Mouse (Mus musculus) cerebellum, adult 11-12 months (tissue): ENCODE measurements around the gene Khdc1a.
A peak's percentile ranks its signal among the peaks of the same experiment; 100 is the strongest.
"Not testable (repeated sequence)": the region's sequence is repeated elsewhere in the genome, so short reads cannot be mapped to it uniquely, and the experiment has no call there.

Experiments
- DNase-seq: peaks from one replicate; pipeline ENCODE4 v3.0.0; 2022

Gene Khdc1a

DNA sequence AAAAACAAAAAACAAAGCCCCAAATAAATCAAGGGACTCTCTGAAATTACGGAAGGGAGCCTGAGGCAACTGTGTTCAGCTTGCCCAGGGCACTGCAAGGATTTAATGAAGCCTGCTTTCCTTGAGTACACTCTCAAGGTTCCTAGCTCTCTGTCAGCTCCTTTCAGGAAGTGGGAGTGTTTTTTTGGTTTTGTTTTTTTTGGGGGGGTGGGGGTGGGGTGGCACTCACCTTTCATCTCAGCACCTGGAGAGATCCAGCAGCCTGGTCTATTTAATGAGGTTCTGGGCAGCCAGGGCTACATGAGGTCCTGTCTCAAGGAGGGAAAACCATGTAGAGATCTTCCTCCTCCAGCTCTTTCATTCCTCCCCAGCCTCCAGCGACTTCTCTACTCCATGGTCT, at the start of gene Khdc1a:
Gene Khdc1a, plus strand, starts transcription at position 301 of the 400 bp plus-strand sequence.
- no peak for DNase-seq

DNA sequence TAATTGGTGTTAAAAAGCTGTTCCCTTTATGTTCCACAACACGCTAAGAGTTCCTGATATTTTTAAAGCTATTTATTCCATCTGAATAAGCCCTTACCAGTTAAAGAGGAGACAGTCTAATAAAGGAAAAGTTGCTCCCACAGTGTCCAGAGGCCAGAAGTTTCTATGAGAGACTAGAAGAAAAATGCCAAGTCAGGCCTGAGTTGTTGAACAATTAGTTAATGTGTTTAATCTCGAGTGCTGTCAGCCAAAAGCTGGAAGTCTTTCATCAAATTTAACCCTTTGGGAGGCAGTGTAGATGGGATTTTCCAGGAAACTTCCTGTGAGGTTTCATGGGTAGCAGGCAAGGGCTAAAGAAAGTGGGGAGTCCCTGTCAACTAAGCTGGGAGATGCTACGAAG, 49.6 kb upstream of the Khdc1a start:
- no peak for DNase-seq

DNA sequence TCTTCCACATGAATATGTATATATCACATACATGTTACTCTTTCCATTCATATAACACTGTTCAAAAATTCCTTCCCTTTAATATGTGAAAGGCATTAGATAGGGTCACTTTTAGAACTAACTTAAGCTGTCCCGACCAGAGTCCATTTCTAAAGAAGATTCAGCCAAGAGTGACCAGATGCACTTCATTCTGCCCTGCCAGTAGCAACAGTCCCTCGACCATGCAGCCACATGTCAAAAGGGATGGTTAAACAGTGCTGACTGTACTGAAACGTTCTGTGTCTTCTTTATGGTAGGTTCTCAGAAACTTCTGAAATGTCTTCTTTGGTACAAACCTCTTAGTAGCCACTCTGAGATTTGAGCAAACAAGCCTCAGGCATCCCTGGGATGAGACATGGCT, 47.8 kb upstream of the Khdc1a start:
- DNase-seq, result no peak

DNA sequence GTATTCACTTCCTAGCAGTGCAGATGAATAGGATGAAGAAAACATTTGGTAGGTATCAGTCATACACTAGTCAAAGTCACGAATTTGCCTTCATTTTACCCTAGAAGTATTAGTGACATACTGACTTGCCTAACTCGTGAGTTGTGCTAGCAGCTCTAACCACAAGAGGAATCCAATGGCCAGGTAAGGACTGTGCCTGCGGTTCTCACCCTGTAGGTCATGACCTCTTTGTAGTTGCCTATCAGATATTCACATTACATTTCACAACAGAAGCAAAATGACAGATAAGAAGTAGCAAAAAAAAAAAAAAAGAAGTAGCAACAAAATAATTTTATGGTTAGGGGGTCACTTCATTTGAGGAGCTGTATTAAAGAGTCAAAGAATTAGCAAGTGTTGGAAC, 45.3 kb upstream of the Khdc1a start:
- DNase-seq, result no peak

DNA sequence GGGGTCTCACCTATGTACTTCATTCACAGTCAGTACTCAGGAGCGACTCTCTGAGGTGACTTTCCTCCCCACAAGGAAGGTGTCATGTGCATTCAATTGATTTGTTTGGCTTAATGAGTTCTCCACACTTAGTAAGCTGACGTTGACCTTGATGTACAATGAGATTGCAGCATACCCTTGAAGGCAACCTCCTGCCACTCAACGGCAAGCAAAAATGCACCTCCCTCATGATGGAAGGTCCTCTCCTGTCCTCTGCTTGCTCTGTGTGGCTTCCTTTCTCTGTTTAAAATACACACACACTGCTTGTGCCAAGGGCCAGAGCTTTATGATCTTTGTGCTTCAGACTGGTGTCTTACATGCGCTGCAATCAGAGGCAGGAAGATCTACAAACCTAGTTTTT, 44.8 kb upstream of the Khdc1a start:
- no peak for DNase-seq

DNA sequence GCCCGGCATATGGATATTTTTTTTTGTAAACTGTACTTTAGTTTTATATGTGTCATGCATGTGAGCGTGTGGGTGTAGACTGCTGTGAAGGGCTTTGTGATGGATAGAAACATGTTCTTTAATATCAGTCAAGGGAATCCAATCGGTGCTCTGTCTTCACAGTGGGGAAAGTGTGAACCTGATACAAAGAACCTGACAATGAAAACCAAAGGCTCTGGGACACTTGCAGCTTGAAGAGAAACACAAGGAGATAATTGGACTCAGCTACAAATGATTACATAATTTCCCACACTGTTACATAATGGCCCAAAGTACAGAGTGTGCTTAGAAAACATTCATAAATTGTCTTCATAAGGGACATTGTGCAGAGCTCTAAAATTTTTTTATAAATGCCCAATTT, 44.0 kb upstream of the Khdc1a start:
- no peak for DNase-seq

DNA sequence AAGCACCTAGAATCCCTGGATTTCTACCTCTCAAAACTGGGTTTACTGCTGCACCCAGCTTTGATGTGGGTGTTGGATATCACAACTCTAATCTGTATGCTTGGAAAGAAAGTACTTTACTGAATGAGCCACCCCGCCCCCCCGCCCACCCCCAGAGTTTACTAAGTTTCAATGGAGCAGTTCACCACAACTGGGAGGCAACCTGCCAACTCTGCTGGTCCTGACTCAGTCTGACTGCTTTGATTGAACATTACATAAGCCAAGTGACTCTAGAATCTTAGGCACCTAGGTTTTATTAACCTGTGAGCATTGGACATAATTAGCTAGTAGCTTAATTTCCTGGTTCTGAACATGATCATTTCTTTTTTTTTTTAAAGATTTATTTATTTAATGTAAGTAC, 35.1 kb upstream of the Khdc1a start:
- no peak for DNase-seq

DNA sequence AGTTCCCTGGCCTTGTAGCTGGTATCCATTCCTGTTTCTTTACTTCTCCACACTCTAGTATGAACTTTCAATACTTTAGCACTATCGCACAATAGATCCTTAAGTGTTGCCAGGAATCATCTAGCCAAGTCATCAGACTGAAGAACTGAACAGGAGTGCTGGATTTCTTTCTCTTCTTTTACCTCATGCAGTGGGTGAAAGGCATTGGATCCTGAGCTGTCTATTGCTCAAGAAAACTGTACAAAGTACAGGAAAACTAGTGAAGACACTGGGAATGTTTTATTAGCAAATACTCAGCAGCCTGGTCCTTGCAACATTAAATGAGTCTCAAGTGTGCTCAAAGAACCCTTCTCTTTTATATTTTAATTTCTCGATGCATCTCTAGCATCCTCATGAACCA, 33.7 kb upstream of the Khdc1a start:
- no peak for DNase-seq

DNA sequence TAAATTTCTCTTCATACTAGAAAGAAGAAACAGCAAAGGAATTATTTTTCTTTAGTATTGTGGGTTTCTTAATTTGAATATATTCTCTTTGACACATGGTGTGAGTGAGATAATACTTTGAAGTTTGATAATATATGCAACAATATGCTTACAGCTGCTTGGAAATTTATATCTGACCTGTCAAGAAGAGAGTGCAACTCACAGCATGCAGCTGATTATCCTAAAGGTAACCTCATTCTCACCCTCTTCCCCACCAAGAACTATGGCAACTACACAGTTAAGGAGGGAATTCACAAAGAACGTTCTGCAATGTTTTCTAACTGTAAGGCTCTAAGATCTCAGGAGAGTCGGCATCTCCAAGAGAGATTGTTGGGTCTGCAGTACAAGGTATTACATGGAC, 33.1 kb upstream of the Khdc1a start:
- no peak for DNase-seq

DNA sequence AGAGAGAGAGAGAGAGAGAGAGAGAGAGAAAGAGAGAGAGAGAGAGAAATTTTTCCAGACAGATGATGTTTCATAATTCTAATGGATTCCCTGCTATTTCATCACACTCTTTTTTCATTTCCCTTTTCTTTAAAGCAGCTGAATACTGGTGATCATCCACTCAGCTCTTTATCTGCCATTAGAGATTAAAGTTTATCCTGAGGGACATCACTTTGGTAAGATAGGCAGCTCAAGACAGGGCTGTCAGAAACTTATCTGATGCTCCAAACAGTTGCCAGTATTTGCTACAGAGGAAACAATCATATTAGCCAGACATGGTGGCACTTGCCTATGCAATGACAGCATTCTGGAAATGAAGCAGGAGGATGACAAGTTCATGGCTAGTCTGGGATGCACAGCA, 31.2 kb upstream of the Khdc1a start:
- no peak for DNase-seq

DNA sequence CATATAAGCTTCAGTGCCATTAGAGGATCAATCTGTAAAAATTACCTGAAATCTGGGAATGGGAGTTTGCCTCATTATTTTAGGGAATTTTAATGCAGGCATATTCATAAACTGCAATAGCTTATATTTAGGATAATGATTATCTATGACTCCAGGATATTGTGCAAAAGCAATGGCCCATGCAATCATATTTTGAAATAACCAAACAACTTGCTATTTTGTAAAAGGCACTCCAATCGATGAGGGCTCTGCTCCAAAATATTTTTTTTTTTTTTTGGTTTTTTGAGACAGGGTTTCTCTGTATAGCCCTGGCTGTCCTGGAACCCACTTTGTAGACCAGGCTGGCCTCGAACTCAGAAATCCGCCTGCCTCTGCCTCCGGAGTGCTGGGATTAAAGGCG, 29.2 kb upstream of the Khdc1a start:
- not testable (repeated sequence) for DNase-seq

DNA sequence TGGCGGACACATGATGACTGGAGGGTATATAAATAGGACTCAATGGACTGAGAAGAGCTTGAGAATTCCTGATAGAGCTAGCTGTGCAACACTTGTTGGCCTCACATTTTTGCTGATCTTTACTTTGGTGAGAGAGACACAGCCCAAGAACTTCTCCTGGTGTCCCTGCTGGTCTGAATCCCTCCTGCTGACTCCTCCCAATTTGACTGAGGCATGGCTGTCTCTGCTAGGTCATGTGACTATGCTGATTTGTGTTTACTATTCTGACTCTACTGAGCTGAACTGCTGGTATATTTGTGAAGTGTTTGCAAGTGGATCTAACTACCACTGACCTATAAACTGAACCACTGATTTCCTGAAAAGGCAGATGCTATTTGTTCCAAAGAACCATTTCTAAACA, 27.8 kb upstream of the Khdc1a start:
- no peak for DNase-seq

DNA sequence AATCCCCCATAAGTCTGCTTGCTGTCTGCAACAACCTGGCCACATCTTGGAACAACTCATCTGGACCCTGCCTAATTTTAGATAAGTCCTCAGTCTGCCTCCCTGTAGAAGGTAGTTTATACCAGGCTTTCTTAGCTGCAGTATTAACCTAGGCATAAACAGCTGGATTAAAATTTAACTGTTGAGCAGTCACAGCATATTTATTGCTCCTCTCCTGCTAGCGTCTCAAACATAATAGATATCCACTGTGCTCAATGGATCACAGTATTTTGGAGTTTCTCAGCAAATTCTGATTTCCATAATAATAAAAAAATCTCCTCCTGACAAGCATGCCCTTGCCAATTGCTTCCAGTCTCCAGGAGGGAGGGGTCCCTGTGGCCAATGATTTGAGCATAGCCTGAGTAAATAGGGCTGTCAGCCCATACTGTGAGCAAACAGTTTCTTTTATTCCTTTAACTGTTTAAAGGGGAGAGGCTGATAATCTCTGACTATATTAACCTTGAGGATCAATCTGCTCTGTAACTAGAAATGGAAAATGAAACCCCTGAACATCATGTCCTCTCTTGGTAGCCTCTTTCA, 25.4 kb upstream of the Khdc1a start:
- DNase-seq, result no peak

DNA sequence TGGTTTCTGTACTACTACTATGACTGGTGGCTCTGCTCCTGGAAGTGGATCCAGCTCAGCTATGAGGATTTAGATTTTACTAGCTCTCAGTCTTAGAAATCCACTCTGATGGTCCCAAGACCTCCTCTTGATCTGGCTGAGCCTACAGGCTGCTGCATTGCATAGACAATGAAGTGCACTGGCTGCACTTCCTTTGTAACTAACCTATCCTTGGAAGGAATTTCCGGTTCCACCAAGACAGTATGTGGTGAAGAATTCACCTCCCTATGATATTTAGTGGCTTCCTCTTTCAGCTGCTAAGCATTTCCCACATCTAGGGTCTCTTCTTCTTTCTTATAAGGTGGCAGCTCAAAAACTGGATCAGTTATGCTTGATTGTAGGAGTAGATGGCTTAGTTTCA, 24.8 kb upstream of the Khdc1a start:
- no peak for DNase-seq

DNA sequence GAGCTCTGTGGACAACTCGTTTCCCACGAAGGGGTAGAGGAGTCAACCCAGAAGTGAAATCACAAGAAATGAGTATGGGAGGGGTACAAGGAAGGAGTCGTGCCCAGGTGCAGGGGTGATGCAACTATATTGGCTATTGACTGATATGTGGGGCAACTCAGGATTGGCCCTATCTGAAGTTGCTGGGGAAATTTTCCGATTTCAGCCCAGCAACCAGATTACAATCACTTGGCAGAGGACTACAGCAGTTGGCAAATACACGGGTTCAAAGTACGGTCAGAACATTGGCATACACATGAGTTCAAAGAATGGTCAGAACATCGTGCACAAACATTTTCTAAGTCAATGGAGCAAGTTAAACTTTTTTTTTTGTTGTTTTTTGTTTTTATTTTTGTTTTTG, 22.7 kb upstream of the Khdc1a start:
- DNase-seq, result no peak

DNA sequence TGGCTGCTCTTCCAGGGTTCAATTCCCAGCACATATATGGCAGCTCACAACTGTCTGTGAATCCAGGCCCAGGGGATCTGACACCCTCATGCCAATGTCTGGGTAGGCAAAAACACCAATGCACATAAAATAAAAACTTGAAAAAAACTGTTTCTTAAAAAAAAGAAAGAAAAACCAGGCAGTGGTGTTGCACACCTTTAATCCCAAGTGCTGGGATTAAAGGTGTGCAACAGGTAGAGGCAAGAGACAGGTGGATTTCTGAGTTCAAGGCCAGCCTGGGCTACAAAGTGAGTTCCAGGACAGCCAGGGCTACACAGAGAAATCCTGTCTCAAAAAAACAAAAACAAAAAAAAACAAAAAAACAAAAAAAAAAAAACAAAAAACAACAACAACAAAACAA, 18.3 kb upstream of the Khdc1a start:
- DNase-seq, result not testable (repeated sequence)

DNA sequence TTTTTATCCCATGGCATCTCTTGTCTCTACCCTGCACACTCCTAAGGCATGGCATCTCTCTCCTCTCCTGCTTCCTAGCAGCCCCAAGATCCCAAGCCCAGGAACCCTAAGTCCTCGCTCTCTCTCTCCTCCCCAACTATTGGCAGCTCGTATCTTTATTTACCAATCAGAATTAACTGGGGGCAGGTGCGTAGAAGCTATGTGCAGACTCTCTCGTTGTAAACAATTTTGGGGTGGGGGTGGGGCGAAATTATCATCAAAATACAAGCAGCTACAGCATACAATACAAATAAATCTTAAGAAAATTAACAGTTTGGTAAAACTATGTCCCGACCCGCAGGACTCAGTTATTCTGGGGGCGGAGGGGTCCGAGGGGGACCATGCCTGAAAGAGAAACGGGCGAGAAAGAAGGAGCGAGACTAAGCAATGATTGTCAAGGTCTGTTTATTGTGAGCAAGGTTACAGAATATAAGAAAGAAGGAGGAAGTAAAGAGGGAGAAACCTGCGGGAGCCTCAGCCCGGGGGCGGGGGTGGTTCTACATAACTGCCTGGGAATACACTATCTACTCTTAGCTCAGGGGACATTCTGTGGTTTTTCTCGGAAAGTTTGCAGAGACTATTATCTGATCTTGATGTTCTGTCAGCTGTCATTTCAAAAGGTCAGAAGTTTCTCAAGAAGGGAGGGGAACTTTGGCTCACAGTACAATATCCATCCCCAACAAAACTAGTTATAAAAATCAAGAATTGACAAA, 16.0 kb upstream of the Khdc1a start:
- no peak for DNase-seq

DNA sequence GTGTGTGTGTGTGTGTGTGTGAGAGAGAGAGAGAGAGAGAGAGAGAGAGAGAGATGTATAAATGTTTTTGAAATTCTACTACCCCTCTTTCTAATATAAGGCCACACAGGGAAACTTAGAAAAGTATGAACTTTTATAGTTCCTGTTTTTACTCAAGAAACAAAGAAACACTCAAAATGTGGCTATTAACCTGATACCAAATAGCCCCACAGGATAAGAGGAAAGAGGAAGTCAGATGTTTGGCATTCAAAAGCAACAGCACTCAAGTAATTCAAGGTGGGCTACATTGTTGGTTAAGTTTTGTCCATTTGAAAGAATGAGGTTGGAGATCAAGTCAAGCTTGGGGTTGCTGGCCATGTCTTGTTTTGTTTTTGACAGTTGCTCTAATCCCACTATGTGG, 13.6 kb upstream of the Khdc1a start:
- DNase-seq, result no peak

DNA sequence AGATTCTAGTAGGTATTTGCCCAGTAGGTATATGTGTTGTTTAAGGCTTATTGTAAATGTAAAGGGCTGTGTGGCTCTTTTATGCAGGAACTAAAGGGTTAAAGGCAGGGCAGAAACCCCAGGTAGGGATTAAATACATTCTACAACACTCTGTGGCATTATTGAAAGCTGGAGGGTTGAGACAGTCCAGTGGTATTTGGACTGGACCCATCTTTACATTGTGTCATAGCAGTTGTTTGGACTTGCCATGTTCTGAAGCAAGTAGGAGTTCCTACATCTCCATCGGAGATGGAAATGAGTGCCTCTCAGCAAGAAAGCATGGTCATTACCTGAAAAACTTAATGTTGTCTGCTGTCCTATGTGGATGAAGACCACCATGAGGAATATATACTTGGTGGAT, 8.7 kb upstream of the Khdc1a start:
- no peak for DNase-seq

DNA sequence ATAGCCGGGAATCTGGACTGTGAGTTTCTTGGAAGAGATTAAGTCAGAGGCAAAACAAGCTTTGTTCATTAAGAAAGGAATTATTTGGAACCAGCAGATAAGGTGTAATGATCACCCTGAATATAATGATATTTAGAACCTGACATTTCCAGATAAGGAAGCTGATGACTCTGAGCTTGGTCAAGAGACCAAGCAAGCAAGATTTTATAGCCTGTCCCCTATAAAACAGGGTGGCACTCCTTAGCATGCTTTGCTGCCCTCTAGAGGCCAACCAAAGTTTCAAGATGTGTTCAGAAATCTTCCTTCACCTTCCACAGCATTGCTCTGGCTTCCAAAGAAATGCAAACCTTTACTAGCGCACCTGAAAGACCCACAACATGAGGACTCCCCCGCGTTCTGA, 5.2 kb upstream of the Khdc1a start:
- peak; percentile 9 for DNase-seq

DNA sequence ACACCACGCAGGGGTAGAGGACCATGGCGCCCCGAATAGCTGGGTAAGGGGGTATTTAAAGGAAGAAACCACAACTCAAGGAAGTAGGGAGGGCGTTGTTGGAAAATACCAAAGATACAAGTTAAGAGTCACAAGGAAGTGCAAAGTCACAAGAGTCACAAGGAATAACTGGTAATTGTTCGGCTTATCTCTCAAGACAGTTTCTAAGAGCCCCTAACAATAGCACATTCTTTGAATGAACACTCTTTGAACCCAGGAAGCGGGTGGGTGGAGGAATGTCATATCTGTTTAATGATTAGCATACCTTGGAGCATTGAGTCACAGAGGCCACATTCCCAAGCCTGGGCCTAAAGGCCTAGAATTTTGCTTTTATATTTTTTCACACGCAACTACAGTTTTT, 4.7 kb upstream of the Khdc1a start:
- DNase-seq, result not testable (repeated sequence)

DNA sequence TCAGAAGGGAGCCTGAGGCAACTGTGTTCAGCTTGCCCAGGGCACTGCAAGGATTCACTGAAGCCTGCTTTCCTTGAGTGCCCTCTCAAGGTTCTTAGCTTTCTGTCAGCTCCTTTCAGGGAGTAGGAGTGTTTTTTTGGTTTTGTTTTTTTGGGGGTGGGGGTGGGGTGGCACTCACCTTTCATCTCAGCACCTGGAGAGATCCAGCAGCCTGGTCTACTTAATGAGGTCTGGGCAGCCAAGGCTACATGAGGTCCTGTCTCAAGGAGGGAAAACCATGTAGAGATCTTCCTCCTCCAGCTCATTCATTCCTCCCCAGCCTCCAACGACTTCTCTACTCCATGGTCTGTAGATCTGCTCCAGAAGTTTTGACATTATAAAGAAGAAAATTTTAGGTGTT, 18.6 kb downstream of the Khdc1a start, which contains the start of gene Khdc1c:
Gene Khdc1c, plus strand, starts transcription at position 301 of the 400 bp plus-strand sequence.
- not testable (repeated sequence) for DNase-seq

DNA sequence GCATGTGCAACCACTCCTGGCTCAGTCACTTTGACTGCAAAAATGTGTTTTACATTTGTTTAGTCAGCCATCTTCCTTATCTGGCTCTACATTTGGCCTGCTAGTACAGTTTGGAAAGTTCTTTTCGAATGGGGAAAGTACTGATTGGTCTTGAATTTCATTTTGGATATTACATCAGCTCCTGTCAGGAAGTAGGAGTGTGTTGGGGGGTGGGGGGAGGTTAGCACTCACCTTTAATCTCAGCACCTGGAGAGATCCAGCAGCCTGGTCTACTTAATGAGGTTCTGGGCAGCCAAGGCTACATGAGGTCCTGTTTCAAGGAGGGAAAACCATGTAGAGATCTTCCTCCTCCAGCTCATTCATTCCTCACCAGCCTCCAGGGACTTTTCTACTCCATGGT, 33.8 kb downstream of the Khdc1a start, which contains the start of gene Khdc1b:
Gene Khdc1b, plus strand, starts transcription at position 301 of the 400 bp plus-strand sequence.
- DNase-seq, result no peak

DNA sequence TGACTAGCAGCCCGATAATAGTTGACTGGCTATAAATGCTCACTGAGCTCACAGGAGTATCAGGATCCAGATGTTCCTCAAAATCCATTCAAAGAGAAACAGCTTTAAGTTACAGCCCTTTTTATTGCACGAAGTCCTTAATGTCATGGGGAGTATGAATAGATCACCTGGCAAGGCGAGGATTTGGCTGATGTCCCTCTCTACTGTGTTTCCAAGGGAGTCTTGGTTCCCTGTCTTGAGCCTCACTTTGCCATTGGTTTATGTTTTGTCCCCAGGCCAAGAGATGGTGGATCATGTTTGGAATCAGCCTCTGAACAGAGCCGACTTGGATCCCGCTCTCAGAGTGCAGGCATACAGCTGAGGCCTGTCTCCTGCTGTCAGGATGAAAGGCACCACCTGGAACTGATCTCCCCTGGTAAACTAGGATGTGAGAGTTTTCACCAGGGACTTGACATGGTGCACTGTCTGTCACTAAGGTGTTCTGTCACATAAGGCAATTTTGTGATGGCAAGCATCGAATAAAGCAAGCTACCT, 41.8 kb downstream of the Khdc1a start:
- no peak for DNase-seq
